Mouse (Mus musculus): Measurements from ENCODE around the gene Dach1. TPM values are rescaled to one million over a fixed set of nuclear protein-coding genes. Genes with fewer than 3 reads are reported as not detected.

The Dach1 gene
- polyA plus RNA-seq, 1 experiment from 2014 or later, result 0.18 TPM

GRCm38 (mm10) chr14:97945471-97945870 lies 224.1 kb downstream of the Dach1 start:
- H3K4me1 ChIP-seq (replicated peaks), result no peaks in the 10 kb centered on the region
- H3K36me3 ChIP-seq, result no peaks in the 10 kb centered on the region
- no peak overlapping the region for H3K4me3 ChIP-seq (replicated peaks)
- no peaks in the 10 kb centered on the region for H3K9me3 ChIP-seq (replicated peaks)
- 36% methylated on average over 2 of the region's 2 CpGs for WGBS (ENCODE audit: insufficient replicate concordance)
- no peak for DNase-seq
- H3K9ac ChIP-seq, result no peak overlapping the region
- no peak overlapping the region for H3K27ac ChIP-seq
- no peak for ATAC-seq (ENCODE audit: low read depth)
- H3K27me3 ChIP-seq, result no peaks in the 10 kb centered on the region
- no peak overlapping the region for H3K4me2 ChIP-seq

GRCm38 (mm10) chr14:97944643-97945268 lies 224.8 kb downstream of the Dach1 start:
- Histone ChIP-seq H3K9me3 (replicated peaks) (no peaks in the 10 kb centered on the region), H3K9ac (no peak overlapping the region), H3K27me3 (no peaks in the 10 kb centered on the region), H3K4me3 (replicated peaks) (no peak overlapping the region), H3K4me2 (no peak overlapping the region), H3K4me1 (replicated peaks) (no peaks in the 10 kb centered on the region), H3K27ac (no peak overlapping the region), H3K36me3 (no peaks in the 10 kb centered on the region)
- 69% methylated on average over 9 of the region's 9 CpGs for WGBS (ENCODE audit: insufficient replicate concordance)
- DNase-seq (no peak), ATAC-seq (ENCODE audit: low read depth) (no peak)

GRCm38 (mm10) chr14:97942361-97942760 lies 227.2 kb downstream of the Dach1 start:
- no peak for ATAC-seq (ENCODE audit: low read depth)
- Histone ChIP-seq H3K9me3 (replicated peaks) (no peaks in the 10 kb centered on the region), H3K4me2 (no peak overlapping the region), H3K4me1 (replicated peaks) (no peaks in the 10 kb centered on the region), H3K27ac (no peak overlapping the region), H3K4me3 (replicated peaks) (no peak overlapping the region), H3K36me3 (no peaks in the 10 kb centered on the region), H3K27me3 (no peaks in the 10 kb centered on the region), H3K9ac (no peak overlapping the region)
- WGBS (ENCODE audit: insufficient replicate concordance), result 79% methylated on average over 2 of the region's 2 CpGs
- DNase-seq, result no peak

- DNase-seq, result no peak
- Histone ChIP-seq H3K9ac (no peak overlapping the region), H3K4me2 (no peak overlapping the region), H3K27ac (no peak overlapping the region), H3K9me3 (replicated peaks) (no peaks in the 10 kb centered on the region), H3K4me3 (replicated peaks) (no peak overlapping the region), H3K4me1 (replicated peaks) (no peaks in the 10 kb centered on the region), H3K36me3 (no peaks in the 10 kb centered on the region), H3K27me3 (no peaks in the 10 kb centered on the region)
- ATAC-seq (ENCODE audit: low read depth), result no peak
- 73% methylated on average over 3 of the region's 3 CpGs for whole genome bisulfite sequencing (ENCODE audit: insufficient replicate concordance)
Measured at GRCm38 (mm10) chr14:97896622-97897021, 272.9 kb downstream of the Dach1 start.

GRCm38 (mm10) chr14:97881976-97882375 lies 287.6 kb downstream of the Dach1 start:
- no peak for ATAC-seq (ENCODE audit: low read depth)
- H3K4me3 ChIP-seq (replicated peaks), result no peak overlapping the region
- no peak for DNase-seq
- no peak overlapping the region for H3K27ac ChIP-seq
- H3K27me3 ChIP-seq, result no peaks in the 10 kb centered on the region
- H3K36me3 ChIP-seq, result no peaks in the 10 kb centered on the region
- H3K4me2 ChIP-seq, result no peak overlapping the region
- no peak overlapping the region for H3K9ac ChIP-seq
- no peaks in the 10 kb centered on the region for H3K9me3 ChIP-seq (replicated peaks)
- WGBS (ENCODE audit: insufficient replicate concordance), result 20% methylated on average over 1 of the region's 1 CpGs
- no peaks in the 10 kb centered on the region for H3K4me1 ChIP-seq (replicated peaks)

- no peak for ATAC-seq (ENCODE audit: low read depth)
- no peaks in the 10 kb centered on the region for H3K4me1 ChIP-seq (replicated peaks)
- no peak for DNase-seq
- no peak overlapping the region for H3K9ac ChIP-seq
- H3K27me3 ChIP-seq, result no peaks in the 10 kb centered on the region
- no peaks in the 10 kb centered on the region for H3K36me3 ChIP-seq
- no peak overlapping the region for H3K27ac ChIP-seq
- WGBS (ENCODE audit: insufficient replicate concordance), result 65% methylated on average over 2 of the region's 2 CpGs
- H3K4me2 ChIP-seq, result no peak overlapping the region
- no peak overlapping the region for H3K4me3 ChIP-seq (replicated peaks)
- no peaks in the 10 kb centered on the region for H3K9me3 ChIP-seq (replicated peaks)
Measured at GRCm38 (mm10) chr14:97871001-97871400, 298.6 kb downstream of the Dach1 start.

GRCm38 (mm10) chr14:97858384-97858783 lies 311.2 kb downstream of the Dach1 start:
- ATAC-seq (ENCODE audit: low read depth) (no peak), DNase-seq (no peak)
- H3K36me3 ChIP-seq, result no peaks in the 10 kb centered on the region
- H3K9me3 ChIP-seq (replicated peaks), result no peaks in the 10 kb centered on the region
- no peak overlapping the region for H3K4me2 ChIP-seq
- H3K9ac ChIP-seq, result no peak overlapping the region
- no peaks in the 10 kb centered on the region for H3K27me3 ChIP-seq
- 80% methylated on average over 3 of the region's 3 CpGs for WGBS (ENCODE audit: insufficient replicate concordance)
- no peaks in the 10 kb centered on the region for H3K4me1 ChIP-seq (replicated peaks)
- H3K27ac ChIP-seq, result no peak overlapping the region
- no peak overlapping the region for H3K4me3 ChIP-seq (replicated peaks)

- Histone ChIP-seq H3K9me3 (replicated peaks) (no peaks in the 10 kb centered on the region), H3K36me3 (no peaks in the 10 kb centered on the region), H3K9ac (no peak overlapping the region), H3K4me1 (replicated peaks) (no peaks in the 10 kb centered on the region), H3K4me3 (replicated peaks) (no peak overlapping the region), H3K27ac (no peak overlapping the region), H3K27me3 (no peaks in the 10 kb centered on the region), H3K4me2 (no peak overlapping the region)
- ATAC-seq (ENCODE audit: low read depth) (no peak), DNase-seq (no peak)
- 51% methylated on average over 2 of the region's 2 CpGs for WGBS (ENCODE audit: insufficient replicate concordance)
Measured at GRCm38 (mm10) chr14:97857276-97857675, 312.3 kb downstream of the Dach1 start.

- no peak for DNase-seq
- Histone ChIP-seq H3K4me3 (replicated peaks) (no peak overlapping the region), H3K27ac (no peak overlapping the region), H3K9ac (no peak overlapping the region), H3K4me2 (no peak overlapping the region), H3K36me3 (no peaks in the 10 kb centered on the region), H3K27me3 (no peaks in the 10 kb centered on the region), H3K4me1 (replicated peaks) (no peaks in the 10 kb centered on the region), H3K9me3 (replicated peaks) (no peaks in the 10 kb centered on the region)
- WGBS (ENCODE audit: insufficient replicate concordance), result 51% methylated on average over 1 of the region's 1 CpGs
- ATAC-seq (ENCODE audit: low read depth), result no peak
Measured at GRCm38 (mm10) chr14:97855345-97855744, 314.2 kb downstream of the Dach1 start.

GRCm38 (mm10) chr14:97850486-97850885 lies 319.1 kb downstream of the Dach1 start:
- Histone ChIP-seq H3K4me1 (replicated peaks) (no peaks in the 10 kb centered on the region), H3K4me3 (replicated peaks) (no peak overlapping the region), H3K4me2 (no peak overlapping the region), H3K9ac (no peak overlapping the region), H3K9me3 (replicated peaks) (no peaks in the 10 kb centered on the region), H3K27me3 (no peaks in the 10 kb centered on the region), H3K27ac (no peak overlapping the region), H3K36me3 (no peaks in the 10 kb centered on the region)
- ATAC-seq (ENCODE audit: low read depth) (no peak), DNase-seq (no peak)
- 54% methylated on average over 4 of the region's 4 CpGs for WGBS (ENCODE audit: insufficient replicate concordance)

GRCm38 (mm10) chr14:97847641-97848040 lies 321.9 kb downstream of the Dach1 start:
- DNase-seq, result no peak
- 49% methylated on average over 1 of the region's 1 CpGs for WGBS (ENCODE audit: insufficient replicate concordance)
- Histone ChIP-seq H3K4me2 (no peak overlapping the region), H3K27me3 (no peaks in the 10 kb centered on the region), H3K4me3 (replicated peaks) (no peak overlapping the region), H3K36me3 (no peaks in the 10 kb centered on the region), H3K27ac (no peak overlapping the region), H3K9me3 (replicated peaks) (no peaks in the 10 kb centered on the region), H3K4me1 (replicated peaks) (no peaks in the 10 kb centered on the region), H3K9ac (no peak overlapping the region)
- no peak for ATAC-seq (ENCODE audit: low read depth)

GRCm38 (mm10) chr14:97839275-97839674 lies 330.3 kb downstream of the Dach1 start:
- Histone ChIP-seq H3K9ac (no peak overlapping the region), H3K36me3 (no peaks in the 10 kb centered on the region), H3K4me3 (replicated peaks) (no peak overlapping the region), H3K9me3 (replicated peaks) (no peaks in the 10 kb centered on the region), H3K4me1 (replicated peaks) (no peaks in the 10 kb centered on the region), H3K4me2 (no peak overlapping the region), H3K27me3 (no peaks in the 10 kb centered on the region), H3K27ac (no peak overlapping the region)
- WGBS (ENCODE audit: insufficient replicate concordance), result 70% methylated on average over 5 of the region's 5 CpGs
- no peak for DNase-seq
- no peak for ATAC-seq (ENCODE audit: low read depth)

Measured in liver, embryonic 13.5 days (tissue).